Mouse (Mus musculus) urinary bladder, postnatal 10 days (tissue): Measurements from ENCODE around the gene Snrnp70.
"Not testable (repeated sequence)": the region's sequence is repeated elsewhere in the genome, so short reads cannot be mapped to it uniquely, and the experiment has no call there.

Experiments used
- DNase-seq: peaks from one replicate; pipeline ENCODE4 v3.0.0; 2022; ENCODE audit warnings: low spot score

Snrnp70 gene

GRCm38 (mm10) chr7:45409497-45410163 is 14.1 kb upstream of the Snrnp70 start:
- no peak for DNase-seq

GRCm38 (mm10) chr7:45408949-45409348 is 13.4 kb upstream of the Snrnp70 start:
- DNase-seq = no peak

DNA sequence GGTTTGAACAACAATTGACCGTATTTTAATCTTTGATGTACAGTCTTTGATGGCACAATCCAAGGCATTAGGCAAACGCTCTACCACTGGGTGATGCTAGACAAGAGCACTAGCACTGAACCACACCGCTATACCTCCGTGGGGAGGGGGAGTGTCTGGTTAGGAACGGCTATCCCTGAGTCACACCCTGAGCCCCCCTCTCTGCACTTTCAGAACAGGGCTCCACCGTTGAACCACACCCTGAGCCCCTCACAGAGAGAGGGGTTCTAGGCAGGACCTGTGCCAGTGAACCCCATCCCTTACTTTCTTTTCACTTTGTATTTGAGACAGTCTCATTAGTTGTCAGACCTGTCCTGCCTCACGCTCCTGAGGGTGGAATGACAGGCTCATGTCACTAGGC is 12.8 kb upstream of the Snrnp70 start:
- DNase-seq = no peak

- no peak for DNase-seq
Observed at GRCm38 (mm10) chr7:45407836-45408235, 12.3 kb upstream of the Snrnp70 start.

DNA sequence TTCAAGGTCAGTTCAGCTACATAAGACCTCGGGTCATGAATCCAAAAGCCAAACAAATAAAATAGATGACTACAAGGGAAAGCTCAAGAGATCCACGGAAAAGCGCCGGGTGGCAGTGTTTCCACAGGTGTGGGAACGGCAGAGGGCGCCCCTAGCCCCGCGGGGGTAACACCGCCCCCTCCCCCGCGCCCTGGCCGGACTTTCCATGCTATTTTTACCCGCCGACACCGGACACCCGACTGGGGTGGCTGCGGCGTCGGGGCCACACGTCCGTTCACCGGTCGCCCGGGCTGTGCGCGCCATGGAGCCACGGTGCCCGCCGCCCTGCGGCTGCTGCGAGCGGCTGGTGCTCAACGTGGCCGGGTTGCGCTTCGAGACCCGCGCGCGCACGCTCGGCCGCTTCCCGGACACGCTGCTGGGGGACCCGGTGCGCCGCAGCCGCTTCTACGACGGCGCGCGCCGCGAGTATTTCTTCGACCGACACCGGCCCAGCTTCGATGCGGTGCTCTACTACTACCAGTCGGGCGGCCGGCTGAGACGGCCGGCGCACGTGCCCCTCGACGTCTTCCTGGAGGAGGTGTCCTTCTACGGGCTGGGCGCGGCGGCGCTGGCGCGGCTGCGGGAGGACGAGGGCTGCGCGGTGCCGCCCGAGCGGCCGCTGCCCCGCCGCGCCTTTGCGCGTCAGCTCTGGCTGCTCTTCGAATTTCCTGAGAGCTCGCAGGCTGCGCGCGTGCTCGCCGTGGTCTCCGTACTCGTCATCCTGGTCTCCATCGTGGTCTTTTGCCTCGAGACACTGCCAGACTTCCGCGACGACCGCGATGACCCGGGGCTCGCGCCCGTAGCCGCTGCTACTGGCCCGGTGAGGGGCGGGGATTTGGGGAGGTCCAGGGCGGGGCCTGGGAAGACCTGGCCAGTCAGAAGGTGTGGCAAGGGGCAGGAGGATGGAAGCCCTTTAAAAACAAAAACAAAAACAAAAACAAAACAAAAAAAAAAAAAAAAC is 10.9 kb upstream of the Snrnp70 start:
- no peak for DNase-seq

DNA sequence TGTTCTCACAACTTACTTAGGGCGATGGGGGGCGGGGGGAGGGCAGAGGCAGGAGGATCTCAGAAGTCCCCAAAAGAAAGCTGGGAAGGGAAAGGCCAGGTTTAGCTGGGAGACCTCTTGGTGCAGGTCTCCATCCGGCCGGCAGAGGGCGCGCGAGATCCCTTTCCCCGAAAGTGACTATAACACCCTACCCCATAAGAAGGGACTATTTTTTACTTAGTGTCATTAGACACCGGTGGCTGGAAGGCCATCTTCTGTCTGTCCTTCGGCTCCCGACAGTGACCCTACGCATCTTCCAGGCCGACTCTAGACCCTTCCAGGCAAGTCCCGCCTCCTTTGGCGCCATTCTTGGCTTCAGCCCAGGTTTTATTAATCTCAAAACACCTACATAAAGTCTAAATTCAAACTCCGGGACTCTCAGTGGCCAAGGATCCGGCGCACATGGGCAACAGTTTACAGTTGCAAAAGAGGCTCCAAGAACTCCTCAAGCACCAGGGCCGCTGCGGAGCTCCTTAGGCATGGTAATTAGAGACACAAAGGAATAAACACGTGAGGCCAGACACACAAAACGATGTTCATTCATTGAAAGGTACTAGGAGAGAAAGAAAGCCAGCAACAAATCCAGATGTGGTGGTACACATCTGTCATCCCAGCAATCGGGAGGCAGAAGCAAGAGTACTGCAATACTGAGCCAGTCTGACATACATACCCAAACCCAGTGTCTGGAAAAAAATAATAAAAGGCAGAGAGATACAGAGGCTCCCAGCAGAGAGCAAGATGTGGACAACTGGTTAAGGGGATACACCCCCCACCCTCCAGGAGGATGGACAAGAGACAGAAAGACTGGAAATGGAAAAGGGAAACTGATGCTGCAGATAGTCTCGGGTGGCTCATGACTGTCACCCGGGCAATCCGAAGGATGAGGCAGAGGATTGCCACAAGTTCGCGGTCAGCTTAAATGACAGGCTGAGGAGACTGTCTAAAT is 9.8 kb upstream of the Snrnp70 start, which contains the start of gene Kcna7:
Gene Kcna7, plus strand, starts transcription at position 563 of the 985 bp plus-strand sequence.
- no peak for DNase-seq

GRCm38 (mm10) chr7:45403532-45404261 is 8.2 kb upstream of the Snrnp70 start:
- DNase-seq = no peak

DNA sequence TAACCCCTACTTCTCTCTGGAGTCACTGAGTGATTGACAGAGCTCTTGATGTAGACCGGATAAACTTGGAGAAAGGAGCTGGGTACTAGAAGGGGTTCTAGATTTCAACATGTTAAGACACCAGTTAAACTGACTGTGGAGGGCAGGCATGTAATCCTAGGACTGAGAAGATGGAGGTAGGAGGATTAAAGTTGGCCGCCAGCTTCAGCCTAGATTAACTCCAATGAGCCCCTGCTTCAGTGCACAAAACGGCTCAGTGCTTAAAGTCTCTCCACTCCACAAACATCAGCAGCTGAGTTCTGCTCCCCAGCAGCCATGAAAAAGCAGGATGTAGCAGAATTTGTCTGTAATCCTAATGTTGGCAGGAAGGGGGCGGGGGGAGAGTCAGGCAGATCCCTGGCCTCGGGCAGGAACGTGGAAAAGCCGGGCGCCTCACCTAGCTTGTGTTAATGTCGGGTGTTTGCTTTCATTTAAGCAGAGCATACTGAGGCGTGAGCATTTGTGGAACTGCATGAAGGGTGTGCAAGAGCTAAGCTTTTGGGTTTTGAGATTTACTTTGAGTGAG is 6.1 kb upstream of the Snrnp70 start:
- no peak for DNase-seq

GRCm38 (mm10) chr7:45396787-45397186 is 1.2 kb upstream of the Snrnp70 start:
- DNase-seq = no peak

GRCm38 (mm10) chr7:45396337-45396775 is 814 bp upstream of the Snrnp70 start:
- DNase-seq = not testable (repeated sequence)

DNA sequence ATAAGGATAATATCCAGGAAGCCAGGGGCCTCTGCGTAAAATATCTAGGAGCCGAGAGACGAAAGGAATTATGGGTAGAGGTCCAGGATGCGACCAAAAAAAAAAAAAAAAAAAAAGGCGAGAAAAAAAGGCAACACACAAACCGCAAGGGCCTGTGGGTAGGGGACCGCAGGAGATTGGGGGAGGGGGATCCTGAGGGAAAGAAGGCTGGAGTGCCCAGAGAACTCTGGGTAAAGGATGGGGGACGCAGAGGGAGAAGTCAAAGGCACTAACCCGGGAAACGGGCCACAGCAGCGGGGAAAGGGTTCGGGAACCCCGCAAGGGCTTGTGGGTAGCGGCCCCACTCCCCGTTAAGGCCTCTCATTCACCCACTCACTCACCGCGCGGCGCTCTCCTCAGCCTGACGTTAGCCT is 407 bp downstream of the Snrnp70 start:
- no peak for DNase-seq

DNA sequence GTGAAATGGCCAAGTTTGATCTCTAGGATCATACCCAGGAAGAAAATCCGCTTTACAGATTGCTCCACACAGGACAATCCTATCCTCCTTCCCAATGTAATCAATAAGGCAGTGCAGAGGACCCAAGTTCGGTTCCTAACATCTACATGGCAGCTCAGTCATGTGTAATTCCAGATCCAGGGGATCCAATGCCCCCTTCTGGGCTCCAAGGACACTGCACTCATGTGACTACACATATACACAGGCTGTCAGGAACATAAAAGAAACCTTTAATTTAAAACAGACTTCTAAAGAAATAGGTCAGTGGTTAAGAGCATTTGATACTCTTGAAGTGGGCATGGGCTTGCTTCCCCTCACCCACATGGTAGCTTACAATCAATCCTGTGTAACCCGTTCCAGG is 9.5 kb downstream of the Snrnp70 start:
- no peak for DNase-seq

- DNase-seq = no peak
Observed at GRCm38 (mm10) chr7:45376057-45376456, 19.5 kb downstream of the Snrnp70 start.

DNA sequence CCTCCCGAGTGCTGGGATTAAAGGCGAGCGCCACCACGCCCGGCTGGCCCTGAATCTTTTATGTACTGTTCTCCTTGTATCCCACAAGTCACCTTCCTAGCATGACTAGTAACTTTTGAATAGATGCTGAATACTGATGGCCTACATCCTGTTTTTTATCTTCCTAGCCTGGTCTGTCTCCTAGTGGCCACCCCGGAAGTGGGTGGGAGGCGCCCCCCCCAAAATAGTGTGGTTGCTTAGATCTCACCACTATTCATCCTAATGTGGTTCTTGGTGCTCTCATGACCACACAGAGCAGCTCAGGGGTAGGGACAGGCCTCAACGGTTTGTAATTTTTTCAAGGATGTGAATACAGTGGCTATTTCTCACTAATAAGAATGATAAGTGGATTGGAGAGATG is 20.9 kb downstream of the Snrnp70 start:
- no peak for DNase-seq

GRCm38 (mm10) chr7:45372371-45372770 is 23.2 kb downstream of the Snrnp70 start:
- no peak for DNase-seq

GRCm38 (mm10) chr7:45370475-45371311 is 24.8 kb downstream of the Snrnp70 start, which contains the start of gene Lin7b:
Gene Lin7b (minus strand): TSS chr7:45370583.
- peak; percentile 63 for DNase-seq

DNA sequence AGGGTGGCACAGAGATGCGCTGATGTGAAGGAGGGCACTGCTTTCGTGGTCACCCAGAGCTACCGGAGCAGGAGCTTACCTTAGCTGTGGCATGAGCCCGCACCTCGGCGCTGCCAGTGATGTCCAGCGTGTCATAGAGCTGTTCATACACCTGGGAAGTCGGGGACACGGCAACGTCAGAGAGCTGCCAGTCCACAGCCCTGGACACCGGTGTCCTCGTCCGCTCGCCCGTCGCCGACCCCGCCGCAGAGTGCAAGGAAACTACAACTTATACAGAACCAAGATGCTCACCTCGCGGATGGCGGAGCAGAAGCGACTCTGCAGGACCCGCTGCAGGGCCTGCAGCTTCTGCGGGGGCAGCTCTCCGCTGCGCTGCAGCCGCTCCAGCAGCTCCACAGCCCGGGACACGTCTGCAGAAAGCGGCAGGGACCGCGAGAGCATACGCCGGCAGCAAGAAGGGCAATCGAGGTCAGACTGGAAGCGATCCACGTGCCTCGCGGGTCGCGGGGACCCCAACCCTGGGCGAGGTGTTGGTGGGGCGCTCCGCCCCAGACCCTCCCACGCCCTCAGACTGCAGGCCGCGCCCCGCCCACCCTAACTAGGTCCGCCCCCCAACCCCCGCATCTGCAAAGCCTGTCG is 25.6 kb downstream of the Snrnp70 start:
- no peak for DNase-seq

DNA sequence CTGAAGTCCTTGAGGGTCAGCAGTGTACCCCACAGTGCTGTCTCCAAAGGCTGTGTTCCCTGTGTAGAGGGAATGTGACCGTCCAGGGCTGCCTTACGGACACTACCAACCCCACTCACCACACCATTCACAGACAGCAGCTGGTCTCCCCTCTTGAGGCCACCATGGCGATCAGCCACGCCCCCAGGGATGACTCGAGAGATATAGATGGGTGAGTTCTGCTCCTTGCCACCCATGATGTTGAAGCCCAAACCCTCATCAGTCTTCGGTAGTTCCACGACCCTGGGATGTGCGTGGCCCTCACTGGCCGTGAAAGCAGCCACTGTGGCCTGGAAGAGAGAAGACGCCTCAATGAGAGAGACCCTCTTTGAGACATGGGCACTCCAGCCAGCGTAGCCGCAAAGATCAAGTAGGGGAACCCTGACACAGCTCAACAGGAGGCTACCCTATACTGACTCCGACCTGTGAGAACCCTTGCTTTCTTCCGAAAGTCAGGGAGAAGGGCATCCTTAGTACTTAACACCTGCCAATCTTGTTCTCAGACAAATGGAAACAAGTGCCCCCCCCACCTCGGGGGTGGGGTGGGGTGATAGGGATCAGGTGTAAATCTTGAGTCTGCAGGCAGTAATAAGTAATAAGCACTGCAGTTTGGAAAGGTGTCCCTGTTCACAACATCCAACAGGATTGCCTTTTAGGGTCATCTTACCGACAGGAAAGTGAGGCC is 26.4 kb downstream of the Snrnp70 start:
- no peak for DNase-seq

- no peak for DNase-seq
Observed at GRCm38 (mm10) chr7:45368178-45368577, 27.4 kb downstream of the Snrnp70 start.
